Mouse (Mus musculus) hindbrain, postnatal 0 days (tissue): ENCODE measurements at regions not wholly inside any gene's neighbourhood (a gene's known extent, or its start where the extent isn't known, plus 50 kb on each side); places are given as distances from the start of the nearest gene placed in this dataset.
A peak's percentile ranks its signal among the peaks of the same experiment; 100 is the strongest.

ENCODE experiments used
- ATAC-seq: fragments of 200-750 bp; cut with Nextera tagmentation; 2 replicates; pipeline ENCODE4 v1.8.0; 2017; ENCODE audit warnings: mild to moderate bottlenecking, moderate TSS enrichment, moderate library complexity
- DNase-seq: peaks from one replicate; pipeline ENCODE4 v3.0.0-alpha.2; 2015; ENCODE audit warnings: low spot score
- H3K27ac ChIP-seq: fragments of 300-500 bp; sonication (generic); 2 replicates; pipeline ENCODE4 v1.5.1; 2014; ENCODE audit warnings: mild to moderate bottlenecking
- H3K27me3 ChIP-seq: fragments of 300-500 bp; sonication (generic); 2 replicates; pipeline ENCODE4 v1.6.1; 2014; ENCODE audit warnings: low read length, mixed read lengths; ENCODE audit not compliant: insufficient read depth
- H3K36me3 ChIP-seq: fragments of 300-500 bp; sonication (generic); 2 replicates; pipeline ENCODE4 v1.6.1; 2014; ENCODE audit warnings: low read length, mixed read lengths; ENCODE audit not compliant: insufficient read depth
- H3K4me1 ChIP-seq: fragments of 300-500 bp; sonication (generic); 2 replicates; pipeline ENCODE4 v1.6.1; 2014; ENCODE audit warnings: antibody characterized with exemption, low read length, mixed read lengths; ENCODE audit not compliant: insufficient read depth
- H3K4me2 ChIP-seq: fragments of 300-500 bp; sonication (generic); 2 replicates; pipeline ENCODE4 v1.6.1; 2014; ENCODE audit warnings: low read depth, mild to moderate bottlenecking, low read length, moderate library complexity, mixed read lengths
- H3K4me3 ChIP-seq: fragments of 300-500 bp; sonication (generic); 2 replicates; pipeline ENCODE4 v1.5.1; 2014; ENCODE audit warnings: low read length
- H3K9ac ChIP-seq: fragments of 300-500 bp; sonication (generic); replicated peaks from 2 replicates; pipeline ENCODE4 v1.6.1; 2014; ENCODE audit warnings: mild to moderate bottlenecking, low read length, moderate library complexity, mixed read lengths
- H3K9me3 ChIP-seq: fragments of 300-500 bp; sonication (generic); 2 replicates; pipeline ENCODE4 v1.6.1; 2016; ENCODE audit warnings: low read length, mixed read lengths
- CTCF ChIP-seq: IDR thresholded peaks from 2 replicates; pipeline ENCODE4 v1.5.1; 2016; ENCODE audit warnings: antibody characterized with exemption, control low read depth, low read depth
- WGBS: fragments of 180-500 bp; shearing (Covaris S2); extraction: QIAGEN DNeasy Blood & Tissue Kit; methylation state at CpG from one replicate; pipeline ENCODE4 v1.1.7; 2014; 5-methylcytosine and 5-hydroxymethylcytosine counted together

- Histone ChIP-seq H3K9ac (no peak overlapping the region), H3K27me3 (no peaks in the 10 kb centered on the region), H3K9me3 (no peaks in the 10 kb centered on the region), H3K36me3 (no peaks in the 10 kb centered on the region), H3K4me1 (no peaks in the 10 kb centered on the region), H3K4me2 (no peak overlapping the region), H3K4me3 (no peak overlapping the region), H3K27ac (no peak overlapping the region)
- TF ChIP-seq CTCF: no peak
- no peak for ATAC-seq
- WGBS: 82% methylated on average over 5 of the region's 5 CpGs
- DNase-seq: no peak
Observed at GRCm38 (mm10) chr4:64500635-64501395, 454.0 kb upstream of the Tnc start.

DNA sequence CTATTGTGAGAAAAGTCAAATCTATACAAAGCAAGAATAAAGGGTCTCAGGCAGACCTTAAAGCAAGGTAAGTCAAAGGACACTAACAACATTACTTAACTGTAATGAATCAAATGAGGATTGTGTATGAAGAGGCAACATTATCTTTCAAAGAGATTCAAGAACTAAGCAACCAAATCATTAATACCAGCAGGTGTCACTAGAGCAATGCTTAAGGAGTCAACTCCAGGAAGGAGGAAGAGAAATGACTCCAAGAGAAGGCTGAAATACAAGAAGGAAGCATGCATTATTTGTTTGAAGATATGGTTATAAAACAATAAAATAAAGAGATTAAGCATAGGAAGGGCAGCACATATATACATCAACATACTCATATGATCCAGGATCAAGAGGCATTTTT is 475.1 kb upstream of the Tnc start:
- peak; percentile 79 for DNase-seq

DNA sequence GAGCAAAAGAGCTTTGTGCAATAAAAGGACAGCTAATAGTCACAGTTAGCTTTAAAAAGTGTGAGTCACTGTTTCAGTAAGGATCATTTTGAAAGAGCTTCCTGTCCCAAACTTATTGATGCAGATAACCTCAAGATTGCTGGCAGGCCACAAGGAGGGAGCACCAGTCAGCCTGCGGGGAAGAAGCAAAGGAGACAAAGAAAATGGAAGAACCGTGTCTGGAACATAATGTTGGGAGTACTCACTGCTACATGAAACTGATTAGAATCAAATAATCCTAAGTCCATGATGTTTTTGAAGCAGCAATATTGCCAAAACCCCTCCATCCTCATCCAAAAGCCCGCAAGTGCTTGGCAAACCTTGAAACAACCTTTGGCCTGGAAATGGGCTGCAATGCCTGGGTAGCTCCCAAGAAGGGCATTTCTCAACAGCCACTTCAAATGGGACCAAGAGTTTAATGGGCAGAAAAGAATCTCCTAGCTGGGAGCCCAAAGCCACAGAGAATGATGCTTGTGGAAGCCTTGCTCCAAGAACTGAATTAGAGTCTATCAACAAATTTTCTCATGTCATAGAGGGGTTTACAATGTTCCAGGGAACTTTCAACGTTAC is 481.0 kb upstream of the Tnc start:
- Histone ChIP-seq H3K36me3 (no peaks in the 10 kb centered on the region), H3K27ac (no peak overlapping the region), H3K9ac (no peak overlapping the region), H3K9me3 (no peaks in the 10 kb centered on the region), H3K27me3 (no peaks in the 10 kb centered on the region), H3K4me3 (no peak overlapping the region), H3K4me1 (no peaks in the 10 kb centered on the region), H3K4me2 (no peak overlapping the region)
- WGBS: 78% methylated on average over 4 of the region's 4 CpGs
- no peak for TF ChIP-seq CTCF
- no peak for ATAC-seq
- DNase-seq: no peak

More for the DNA sequence above, 475.1 kb upstream of the Tnc start:
- H3K27ac ChIP-seq: no peak overlapping the region
- peak; percentile 72 for TF ChIP-seq CTCF
- no peaks in the 10 kb centered on the region for H3K27me3 ChIP-seq
- ATAC-seq: no peak
- H3K9ac ChIP-seq: no peak overlapping the region
- no peak overlapping the region for H3K4me2 ChIP-seq
- no peaks in the 10 kb centered on the region for H3K4me1 ChIP-seq
- no peak overlapping the region for H3K4me3 ChIP-seq
- H3K36me3 ChIP-seq: no peaks in the 10 kb centered on the region
- H3K9me3 ChIP-seq: no peaks in the 10 kb centered on the region

GRCm38 (mm10) chr4:64530585-64530984 is 483.8 kb upstream of the Tnc start:
- no peak overlapping the region for H3K4me2 ChIP-seq
- no peaks in the 10 kb centered on the region for H3K27me3 ChIP-seq
- no peaks in the 10 kb centered on the region for H3K36me3 ChIP-seq
- H3K9me3 ChIP-seq: no peaks in the 10 kb centered on the region
- no peak overlapping the region for H3K9ac ChIP-seq
- TF ChIP-seq CTCF: peak; percentile 67
- WGBS: 85% methylated on average over 4 of the region's 4 CpGs
- no peak for ATAC-seq
- no peaks in the 10 kb centered on the region for H3K4me1 ChIP-seq
- no peak overlapping the region for H3K27ac ChIP-seq
- peak; percentile 72 for DNase-seq
- H3K4me3 ChIP-seq: no peak overlapping the region

DNA sequence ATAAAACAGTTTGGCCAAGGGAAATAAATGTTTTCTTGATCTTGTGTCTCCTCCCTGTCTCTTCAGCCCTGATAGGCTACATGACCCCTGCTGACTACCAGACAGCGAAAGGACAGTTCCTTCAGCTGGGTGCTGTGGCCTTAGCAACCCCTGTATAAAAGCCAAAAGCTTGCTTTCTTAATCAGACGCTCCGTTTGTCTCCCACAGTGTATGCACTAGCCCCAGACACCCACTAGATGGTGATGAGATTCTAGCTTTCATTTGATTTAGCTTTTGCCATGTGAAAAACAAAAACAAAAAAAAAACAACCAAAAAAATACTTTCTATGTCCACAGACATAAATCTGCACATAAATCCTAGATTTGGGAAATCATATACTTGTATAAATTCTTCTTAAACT is 486.2 kb upstream of the Tnc start:
- ATAC-seq (peak; percentile 80), DNase-seq (peak; percentile 79)
- Histone ChIP-seq H3K36me3 (no peaks in the 10 kb centered on the region), H3K9me3 (no peaks in the 10 kb centered on the region), H3K9ac (no peak overlapping the region), H3K4me2 (no peak overlapping the region), H3K27ac (no peak overlapping the region), H3K4me3 (no peak overlapping the region), H3K27me3 (no peaks in the 10 kb centered on the region), H3K4me1 (no peaks in the 10 kb centered on the region)
- peak; percentile 80 for TF ChIP-seq CTCF
- WGBS: 11% methylated on average over 3 of the region's 3 CpGs

- no peak for DNase-seq
- no peak overlapping the region for H3K9ac ChIP-seq
- H3K36me3 ChIP-seq: no peaks in the 10 kb centered on the region
- no peak overlapping the region for H3K4me3 ChIP-seq
- 61% methylated on average over 6 of the region's 6 CpGs for WGBS
- H3K9me3 ChIP-seq: no peaks in the 10 kb centered on the region
- H3K27ac ChIP-seq: no peak overlapping the region
- H3K27me3 ChIP-seq: no peaks in the 10 kb centered on the region
- no peaks in the 10 kb centered on the region for H3K4me1 ChIP-seq
- ATAC-seq: no peak
- TF ChIP-seq CTCF: no peak
- H3K4me2 ChIP-seq: no peak overlapping the region
Observed at GRCm38 (mm10) chr4:64535554-64536253, 488.9 kb upstream of the Tnc start.
